Mouse (Mus musculus) telencephalon, adult 2 months (tissue): Measurements from ENCODE around the gene Kcnj14.
A peak's percentile ranks its signal among the peaks of the same experiment; 100 is the strongest.

Experiments used
- DNase-seq: peaks from one replicate; pipeline ENCODE4 v3.0.0-alpha.2; 2011; ENCODE audit warnings: low read depth, low spot score

Kcnj14 gene

GRCm38 (mm10) chr7:45797661-45798510 lies 26.7 kb downstream of the Kcnj14 start:
- no peak for DNase-seq

GRCm38 (mm10) chr7:45796950-45797349 lies 27.6 kb downstream of the Kcnj14 start:
- no peak for DNase-seq

GRCm38 (mm10) chr7:45794971-45795370 lies 29.6 kb downstream of the Kcnj14 start:
- DNase-seq, result no peak

GRCm38 (mm10) chr7:45793969-45794585 lies 30.5 kb downstream of the Kcnj14 start:
- DNase-seq, result no peak

- DNase-seq, result no peak
Measured at GRCm38 (mm10) chr7:45793240-45793639, 31.3 kb downstream of the Kcnj14 start.

GRCm38 (mm10) chr7:45791756-45792490 lies 32.7 kb downstream of the Kcnj14 start:
- DNase-seq, result no peak

- DNase-seq, result no peak
Measured at GRCm38 (mm10) chr7:45790721-45791120, 33.9 kb downstream of the Kcnj14 start.

GRCm38 (mm10) chr7:45787642-45788041 lies 36.9 kb downstream of the Kcnj14 start:
- no peak for DNase-seq

GRCm38 (mm10) chr7:45786661-45787413 lies 37.7 kb downstream of the Kcnj14 start:
- peak; percentile 74 for DNase-seq

- DNase-seq, result no peak
Measured at GRCm38 (mm10) chr7:45786136-45786578, 38.4 kb downstream of the Kcnj14 start.

- no peak for DNase-seq
Measured at GRCm38 (mm10) chr7:45785388-45786135, 39.0 kb downstream of the Kcnj14 start.

GRCm38 (mm10) chr7:45784524-45785372 lies 39.8 kb downstream of the Kcnj14 start, which contains the start of gene Sult2b1:
Gene Sult2b1 (minus strand): TSS chr7:45784669.
- peak; percentile 97 for DNase-seq

- DNase-seq, result peak; percentile 77
Measured at GRCm38 (mm10) chr7:45783511-45784091, 41.0 kb downstream of the Kcnj14 start, which contains the start of gene Lmtk3. Gene Lmtk3 (plus strand): TSS chr7:45783738.

- DNase-seq, result no peak
Measured at GRCm38 (mm10) chr7:45782271-45782670, 42.3 kb downstream of the Kcnj14 start.

- no peak for DNase-seq
Measured at GRCm38 (mm10) chr7:45779081-45779641, 45.4 kb downstream of the Kcnj14 start.

- no peak for DNase-seq
Measured at GRCm38 (mm10) chr7:45775237-45775636, 49.3 kb downstream of the Kcnj14 start.

- DNase-seq, result no peak
Measured at GRCm38 (mm10) chr7:45771101-45771500, 53.5 kb downstream of the Kcnj14 start.

GRCm38 (mm10) chr7:45770427-45771082 lies 54.0 kb downstream of the Kcnj14 start:
- DNase-seq, result no peak
